Mouse (Mus musculus): ENCODE measurements around the gene Vps18.

Gene Vps18

GRCm38 (mm10) chr2:119292281-119292680 lies 3.7 kb downstream of the Vps18 start:
- no peak for DNase-seq (ENCODE audit: low read depth)

- no peak for DNase-seq (ENCODE audit: low read depth)
Observed at GRCm38 (mm10) chr2:119292852-119293251, 4.3 kb downstream of the Vps18 start.

- DNase-seq (ENCODE audit: low read depth): no peak
Observed at GRCm38 (mm10) chr2:119293311-119293710, 4.8 kb downstream of the Vps18 start.

GRCm38 (mm10) chr2:119293776-119294390 lies 5.3 kb downstream of the Vps18 start:
- no peak for DNase-seq (ENCODE audit: low read depth)

GRCm38 (mm10) chr2:119294411-119294810 lies 5.9 kb downstream of the Vps18 start:
- no peak for DNase-seq (ENCODE audit: low read depth)

GRCm38 (mm10) chr2:119296756-119297155 lies 8.2 kb downstream of the Vps18 start:
- DNase-seq (ENCODE audit: low read depth): no peak

- DNase-seq (ENCODE audit: low read depth): no peak
Observed at GRCm38 (mm10) chr2:119297506-119297905, 9.0 kb downstream of the Vps18 start.

- DNase-seq (ENCODE audit: low read depth): peak; percentile 82
Observed at GRCm38 (mm10) chr2:119298330-119298729, 9.8 kb downstream of the Vps18 start.

- DNase-seq (ENCODE audit: low read depth): no peak
Observed at GRCm38 (mm10) chr2:119298839-119299238, 10.3 kb downstream of the Vps18 start.

GRCm38 (mm10) chr2:119299981-119300818 lies 11.7 kb downstream of the Vps18 start:
- peak; percentile 78 for DNase-seq (ENCODE audit: low read depth)

- no peak for DNase-seq (ENCODE audit: low read depth)
Observed at GRCm38 (mm10) chr2:119300819-119301493, 12.4 kb downstream of the Vps18 start.

- no peak for DNase-seq (ENCODE audit: low read depth)
Observed at GRCm38 (mm10) chr2:119302876-119303275, 14.3 kb downstream of the Vps18 start.

- no peak for DNase-seq (ENCODE audit: low read depth)
Observed at GRCm38 (mm10) chr2:119304391-119304790, 15.9 kb downstream of the Vps18 start.

- no peak for DNase-seq (ENCODE audit: low read depth)
Observed at GRCm38 (mm10) chr2:119304798-119305208, 16.3 kb downstream of the Vps18 start.

GRCm38 (mm10) chr2:119311544-119311943 lies 23.0 kb downstream of the Vps18 start:
- DNase-seq (ENCODE audit: low read depth): no peak

GRCm38 (mm10) chr2:119312380-119312958 lies 23.9 kb downstream of the Vps18 start:
- no peak for DNase-seq (ENCODE audit: low read depth)

- no peak for DNase-seq (ENCODE audit: low read depth)
Observed at GRCm38 (mm10) chr2:119313780-119314479, 25.4 kb downstream of the Vps18 start.

- DNase-seq (ENCODE audit: low read depth): no peak
Observed at GRCm38 (mm10) chr2:119314742-119315310, 26.3 kb downstream of the Vps18 start.

GRCm38 (mm10) chr2:119318043-119318710 lies 29.6 kb downstream of the Vps18 start:
- DNase-seq (ENCODE audit: low read depth): no peak

GRCm38 (mm10) chr2:119320571-119320970 lies 32.0 kb downstream of the Vps18 start:
- no peak for DNase-seq (ENCODE audit: low read depth)

All from NIH3T3 (cell line).